Mouse (Mus musculus) spleen, adult 2 months (tissue): ENCODE data around the gene Snai3. TPM values are rescaled to one million over a fixed set of nuclear protein-coding genes. Genes with fewer than 3 reads are reported as not detected.

Experiments used
- DNase-seq, 2 experiments: peaks; one replicate each; pipeline versions ENCODE4 v3.0.0 to v3.0.0-alpha.2; 2012 to 2021; ENCODE audit warnings: low spot score in 2 of 2, low read depth in 1 of 2
- H3K27ac ChIP-seq: fragments of 200-500 bp; 2 replicates; pipeline ENCODE4 v1.5.1; 2012; ENCODE audit warnings: low read length, inconsistent platforms; ENCODE audit not compliant: insufficient read depth
- H3K27me3 ChIP-seq: fragments of 200-500 bp; 2 replicates; pipeline ENCODE4 v1.6.1; 2012; ENCODE audit warnings: mild to moderate bottlenecking, moderate library complexity, low read length, inconsistent platforms; ENCODE audit not compliant: control insufficient read depth, insufficient read depth
- H3K36me3 ChIP-seq: fragments of 200-500 bp; 2 replicates; pipeline ENCODE4 v1.6.1; 2012; ENCODE audit warnings: mild to moderate bottlenecking, low read length, inconsistent platforms; ENCODE audit not compliant: control insufficient read depth, insufficient read depth
- H3K4me1 ChIP-seq: fragments of 200-500 bp; 2 replicates; pipeline ENCODE4 v1.6.1; 2011; ENCODE audit warnings: inconsistent platforms; ENCODE audit not compliant: control insufficient read depth, insufficient read depth, insufficient read length
- H3K4me3 ChIP-seq: fragments of 200-500 bp; 2 replicates; pipeline ENCODE4 v1.5.1; 2011; ENCODE audit warnings: mild to moderate bottlenecking, inconsistent platforms; ENCODE audit not compliant: insufficient read depth, insufficient read length; ENCODE audit errors: extremely low read depth
- CTCF ChIP-seq: fragments of 200-500 bp; IDR thresholded peaks from 2 replicates; pipeline ENCODE4 v1.5.1; 2011; ENCODE audit warnings: mild to moderate bottlenecking, inconsistent platforms; ENCODE audit not compliant: insufficient read depth, insufficient read length, insufficient replicate concordance; ENCODE audit errors: extremely low read depth
- POLR2A ChIP-seq: fragments of 200-500 bp; IDR thresholded peaks from 2 replicates; pipeline ENCODE4 v1.6.1; 2011; ENCODE audit warnings: low read depth, low read length, inconsistent platforms
- WGBS: fragments of 180-500 bp; shearing (Covaris S2); methylation state at CpG from one replicate; pipeline ENCODE4 v1.1.7; 2018; 5-methylcytosine and 5-hydroxymethylcytosine counted together
- polyA plus RNA-seq: library from polyadenylated mRNA; depleted of rRNA; stranded (reverse); fragments of >200 nt; gene quantifications from 2 replicates; pipeline ENCODE4 v1.2.3, GENCODE M21; 2012

Gene Snai3
- polyA plus RNA-seq, 1 experiment, result 3.9 TPM

DNA sequence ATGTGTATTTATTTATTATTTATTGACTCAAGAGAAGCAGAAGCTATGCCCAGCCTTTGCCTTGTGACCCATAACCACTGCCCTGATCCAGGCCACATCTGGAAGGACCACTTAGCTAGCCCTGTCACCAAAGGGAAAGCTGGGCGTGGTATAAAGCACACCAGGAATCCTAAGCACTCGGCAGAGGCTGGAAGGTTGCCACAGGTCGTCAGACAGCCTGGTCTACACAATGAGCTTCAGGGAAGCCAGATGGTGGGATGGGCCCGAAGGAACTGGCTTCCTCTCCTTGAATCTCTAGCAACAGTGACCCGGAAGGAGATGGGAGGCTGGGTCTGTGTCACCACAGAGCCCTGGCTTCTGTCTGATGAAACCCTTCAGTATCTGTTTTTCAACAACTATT is 36.9 kb downstream of the Snai3 start:
- DNase-seq, result no peak
- H3K36me3 ChIP-seq, result peaks cover 34% of the 10 kb centered on the region
- H3K27ac ChIP-seq, result no peak overlapping the region
- no peaks in the 10 kb centered on the region for H3K27me3 ChIP-seq
- WGBS, result 85% methylated on average over 5 of the region's 5 CpGs
- H3K4me3 ChIP-seq, result no peak overlapping the region
- no peak for TF ChIP-seq CTCF
- no peak for TF ChIP-seq POLR2A
- H3K4me1 ChIP-seq, result peaks cover 12% of the 10 kb centered on the region; the same call in 1 of the 2 replicates

- WGBS, result 94% methylated on average over 24 of the region's 24 CpGs
- TF ChIP-seq POLR2A, result no peak
- no peak for TF ChIP-seq CTCF
- no peak for DNase-seq
- Histone ChIP-seq H3K4me1 (peaks cover 9% of the 10 kb centered on the region; the same call in 1 of the 2 replicates), H3K27me3 (no peaks in the 10 kb centered on the region), H3K36me3 (peaks cover 34% of the 10 kb centered on the region), H3K27ac (no peak overlapping the region), H3K4me3 (no peak overlapping the region)
These were observed 37.3 kb downstream of the Snai3 start for GRCm38 (mm10) chr8:122423217-122423616.

- Histone ChIP-seq H3K27ac (no peak within 1 kb of the TSS), H3K27me3 (no peaks in the 10 kb centered on the region), H3K4me3 (no peak within 1 kb of the TSS), H3K4me1 (no peaks in the 10 kb centered on the region), H3K36me3 (peaks cover 32% of the 10 kb centered on the region)
- peak in 1 of 2 experiments; percentile 3 for DNase-seq
- 89% methylated on average over 14 of the region's 14 CpGs for WGBS
- TF ChIP-seq CTCF (no peak), POLR2A (no peak)
These were observed 39.0 kb downstream of the Snai3 start, which contains the start of gene Il17c for GRCm38 (mm10) chr8:122421376-122422070. Gene Il17c, plus strand, starts transcription at chr8:122422020.

- H3K27ac ChIP-seq, result 0 out of 2 replicates have a peak overlapping the region, but pooled peaks have one; percentile 2
- no peak overlapping the region for H3K4me3 ChIP-seq
- no peaks in the 10 kb centered on the region for H3K27me3 ChIP-seq
- no peaks in the 10 kb centered on the region for H3K4me1 ChIP-seq
- peaks cover 27% of the 10 kb centered on the region for H3K36me3 ChIP-seq
- 79% methylated on average over 9 of the region's 9 CpGs for WGBS
- no peak for DNase-seq
- TF ChIP-seq POLR2A (no peak), CTCF (no peak)
These were observed 40.5 kb downstream of the Snai3 start for GRCm38 (mm10) chr8:122419881-122420555.

DNA sequence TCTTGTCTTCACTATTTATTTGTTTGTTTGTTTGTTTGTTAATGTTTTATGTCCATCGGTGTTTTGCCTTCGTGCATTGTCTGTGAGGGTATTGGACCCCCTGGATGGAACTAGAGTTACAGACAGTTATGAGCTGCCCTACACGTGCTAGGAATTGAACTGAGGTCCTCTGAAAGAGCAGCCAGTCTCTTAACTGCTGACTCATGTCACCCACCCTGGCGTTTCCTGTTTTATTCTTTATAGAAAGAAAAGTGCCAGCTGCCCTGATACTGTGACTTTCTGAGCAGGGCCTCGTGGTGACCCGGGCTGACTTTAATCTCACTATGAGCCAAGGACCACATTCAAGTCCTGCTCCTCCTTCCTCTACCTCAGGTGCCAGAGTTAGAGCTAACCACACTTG is 45.0 kb downstream of the Snai3 start:
- H3K27ac ChIP-seq, result no peak overlapping the region
- 34% methylated on average over 6 of the region's 6 CpGs for WGBS

DNA sequence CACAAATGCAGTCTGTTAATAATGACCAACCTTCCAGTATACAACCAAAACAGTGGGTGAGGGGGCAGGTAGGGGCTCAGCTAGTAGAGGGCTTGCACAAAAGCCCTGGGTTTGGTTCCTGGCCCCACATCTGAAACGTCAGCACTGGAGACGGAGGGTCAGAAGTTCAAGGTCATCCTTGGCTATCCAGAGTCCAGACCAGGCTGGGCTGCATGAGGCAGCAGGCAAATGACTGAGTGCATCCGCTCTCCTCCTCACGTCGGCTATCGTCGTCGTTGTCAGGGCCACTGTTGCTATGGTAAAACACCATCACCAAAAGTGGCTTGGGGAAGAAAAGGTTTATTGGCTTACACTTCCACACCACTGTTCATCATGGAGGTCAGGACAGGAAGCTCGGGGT is 46.2 kb downstream of the Snai3 start:
- no peak overlapping the region for H3K4me3 ChIP-seq
- H3K4me1 ChIP-seq, result no peaks in the 10 kb centered on the region
- 96% methylated on average over 9 of the region's 9 CpGs for WGBS

More for the DNA sequence above, 45.0 kb downstream of the Snai3 start:
- TF ChIP-seq POLR2A (no peak), CTCF (no peak)
- Histone ChIP-seq H3K4me1 (no peaks in the 10 kb centered on the region), H3K27me3 (no peaks in the 10 kb centered on the region), H3K4me3 (no peak overlapping the region), H3K36me3 (peaks cover 33% of the 10 kb centered on the region)
- DNase-seq, result no peak

More for the DNA sequence above, 46.2 kb downstream of the Snai3 start:
- no peaks in the 10 kb centered on the region for H3K27me3 ChIP-seq
- no peak for DNase-seq
- TF ChIP-seq POLR2A, result no peak
- TF ChIP-seq CTCF, result no peak
- H3K36me3 ChIP-seq, result peaks cover 42% of the 10 kb centered on the region
- no peak overlapping the region for H3K27ac ChIP-seq
